Mouse (Mus musculus) myocyte (in vitro differentiated cells): ENCODE measurements around the gene Six5. TPM values are rescaled to one million over a fixed set of nuclear protein-coding genes. Genes with fewer than 3 reads are reported as not detected.

ENCODE experiments used
- H3K27me3 ChIP-seq: one replicate; pipeline ENCODE4 v1.6.1; 2011; ENCODE audit not compliant: control insufficient read depth, insufficient read depth, insufficient read length
- H3K36me3 ChIP-seq: one replicate; pipeline ENCODE4 v1.6.1; 2011; ENCODE audit not compliant: control insufficient read depth, insufficient read depth
- H3K4me2 ChIP-seq: one replicate; pipeline ENCODE4 v1.6.1; 2011; ENCODE audit warnings: low read depth, control low read depth
- H3K4me3 ChIP-seq: one replicate; pipeline ENCODE4 v1.5.1; 2011; ENCODE audit warnings: mild to moderate bottlenecking, control low read depth, moderate library complexity
- H3K79me2 ChIP-seq: one replicate; pipeline ENCODE4 v1.6.1; 2011; ENCODE audit not compliant: control insufficient read depth, insufficient read depth
- H3ac ChIP-seq: one replicate; pipeline ENCODE4 v1.6.1; 2011; ENCODE audit not compliant: control insufficient read depth, insufficient read length
- CEBPB ChIP-seq: IDR thresholded peaks from 2 replicates; pipeline ENCODE4 v1.6.1; 2011; ENCODE audit warnings: mild to moderate bottlenecking, moderate library complexity; ENCODE audit not compliant: poor library complexity, insufficient read depth, severe bottlenecking
- E2F4 ChIP-seq: IDR thresholded peaks from one replicate; pipeline ENCODE4 v1.6.1; 2011; ENCODE audit warnings: mild to moderate bottlenecking, control low read depth, moderate library complexity; ENCODE audit not compliant: insufficient read depth
- MAX ChIP-seq: IDR thresholded peaks from one replicate; pipeline ENCODE4 v1.6.1; 2011; ENCODE audit warnings: low read depth, mild to moderate bottlenecking, control low read depth
- MYOD1 ChIP-seq, 3 experiments: IDR thresholded peaks; one replicate each; pipeline ENCODE4 v1.6.1; 2011; ENCODE audit warnings: control low read depth in 2 of 3, low read depth in 2 of 3, mild to moderate bottlenecking in 2 of 3, moderate library complexity in 1 of 3; ENCODE audit not compliant: insufficient read length in 2 of 3, control insufficient read depth in 1 of 3
- MYOG ChIP-seq, 3 experiments: IDR thresholded peaks; one replicate each; pipeline ENCODE4 v1.6.1; 2011; ENCODE audit warnings: control low read depth in 2 of 3, low read depth in 2 of 3, mild to moderate bottlenecking in 2 of 3; ENCODE audit not compliant: insufficient read length in 2 of 3, control insufficient read depth in 1 of 3, insufficient read depth in 1 of 3
- POLR2A ChIP-seq: IDR thresholded peaks from one replicate; pipeline ENCODE4 v1.6.1; 2011; ENCODE audit warnings: low read depth, mild to moderate bottlenecking, control low read depth, moderate library complexity; ENCODE audit not compliant: insufficient read length
- POLR2AphosphoS2 ChIP-seq: IDR thresholded peaks from one replicate; pipeline ENCODE4 v1.6.1; 2011; ENCODE audit warnings: low read depth, control low read depth; ENCODE audit not compliant: insufficient read length
- REST ChIP-seq: IDR thresholded peaks from one replicate; pipeline ENCODE4 v1.6.1; 2011; ENCODE audit warnings: mild to moderate bottlenecking, control low read depth, moderate library complexity; ENCODE audit not compliant: insufficient read depth, insufficient read length
- SRF ChIP-seq: IDR thresholded peaks from one replicate; pipeline ENCODE4 v1.6.1; 2011; ENCODE audit warnings: low read depth; ENCODE audit not compliant: control insufficient read depth, insufficient read length
- TCF12 ChIP-seq: IDR thresholded peaks from one replicate; pipeline ENCODE4 v1.6.1; 2011; ENCODE audit warnings: mild to moderate bottlenecking, control low read depth; ENCODE audit not compliant: poor library complexity, insufficient read depth, severe bottlenecking
- TCF3 ChIP-seq: IDR thresholded peaks from one replicate; pipeline ENCODE4 v1.6.1; 2011; ENCODE audit warnings: low read depth, control low read depth; ENCODE audit not compliant: insufficient read length
- USF1 ChIP-seq: IDR thresholded peaks from one replicate; pipeline ENCODE4 v1.6.1; 2011; ENCODE audit warnings: low read depth, mild to moderate bottlenecking, control low read depth, moderate library complexity
- polyA plus RNA-seq: library from polyadenylated mRNA; unstranded; fragments of >200 nt; fragmentation: generic; extraction: Trizol; gene quantifications from one replicate; pipeline ENCODE4 v1.2.1, GENCODE M21; 2012; ENCODE audit warnings: missing spikeins

The Six5 gene
- polyA plus RNA-seq, 1 experiment: 1.6 TPM

DNA sequence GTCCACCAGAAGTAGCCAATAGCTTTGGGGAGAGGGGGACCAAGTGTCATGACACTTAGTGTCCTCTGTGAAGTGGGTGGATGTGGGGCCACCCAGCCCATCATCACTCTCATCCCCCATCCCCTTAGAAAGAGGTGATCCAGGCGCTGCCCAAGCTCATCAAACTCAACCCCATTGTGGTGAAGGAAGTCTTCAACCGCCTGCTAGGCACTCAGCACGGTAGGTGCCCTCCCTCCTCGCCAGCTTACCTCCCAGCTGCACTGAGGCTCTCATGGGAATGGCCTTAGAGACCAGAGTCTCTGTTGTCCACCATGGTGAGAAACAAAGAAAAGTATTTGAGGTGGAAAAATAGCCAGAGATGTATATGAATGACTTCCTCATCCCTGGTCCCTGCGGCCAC, 45.1 kb upstream of the Six5 start:
- H3K36me3 ChIP-seq: peaks cover 5% of the 10 kb centered on the region
- H3K27me3 ChIP-seq: no peaks in the 10 kb centered on the region
- no peak overlapping the region for H3K4me3 ChIP-seq
- no peak for TF ChIP-seq CEBPB
- TF ChIP-seq SRF: no peak
- no peak for TF ChIP-seq MYOG (IDR thresholded peaks at IDR 0.05; ENCODE audit: control insufficient read depth in 1 of 3, insufficient read depth in 1 of 3, insufficient read length in 2 of 3, low read depth in 2 of 3)
- TF ChIP-seq USF1: no peak
- no peak for TF ChIP-seq TCF3
- no peak for TF ChIP-seq REST
- no peak for TF ChIP-seq MAX
- TF ChIP-seq TCF12: no peak
- no peak for TF ChIP-seq E2F4
- no peak for TF ChIP-seq POLR2A
- TF ChIP-seq MYOD1 (IDR thresholded peaks at IDR 0.05; ENCODE audit: control insufficient read depth in 1 of 3, insufficient read length in 2 of 3, low read depth in 2 of 3): no peak
- no peak for TF ChIP-seq POLR2AphosphoS2
- no peaks in the 10 kb centered on the region for H3K79me2 ChIP-seq
- no peak overlapping the region for H3ac ChIP-seq
- H3K4me2 ChIP-seq: no peak overlapping the region

DNA sequence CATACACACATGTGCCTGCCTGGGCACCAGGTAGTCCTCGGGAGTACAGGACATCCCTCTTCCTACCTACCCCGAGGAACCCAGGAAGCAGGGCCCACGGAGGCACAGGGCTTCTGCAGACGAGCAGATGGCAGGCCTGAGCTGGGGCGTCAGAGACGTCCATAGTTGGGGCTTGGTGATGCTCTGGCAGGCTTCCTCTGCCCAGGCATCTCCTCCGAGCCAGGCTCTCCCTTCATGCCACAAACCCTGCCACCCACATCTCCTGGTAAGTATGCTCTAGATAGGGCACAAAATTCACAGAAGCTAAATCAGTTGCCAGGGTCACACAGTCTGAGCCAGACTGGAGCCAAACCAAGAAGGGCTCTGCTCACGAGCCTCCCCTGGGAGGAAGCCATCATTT, 44.2 kb upstream of the Six5 start:
- no peak for TF ChIP-seq CEBPB
- Histone ChIP-seq H3K79me2 (no peaks in the 10 kb centered on the region), H3K27me3 (no peaks in the 10 kb centered on the region), H3K4me3 (no peak overlapping the region), H3K4me2 (no peak overlapping the region), H3ac (no peak overlapping the region), H3K36me3 (no peaks in the 10 kb centered on the region)

DNA sequence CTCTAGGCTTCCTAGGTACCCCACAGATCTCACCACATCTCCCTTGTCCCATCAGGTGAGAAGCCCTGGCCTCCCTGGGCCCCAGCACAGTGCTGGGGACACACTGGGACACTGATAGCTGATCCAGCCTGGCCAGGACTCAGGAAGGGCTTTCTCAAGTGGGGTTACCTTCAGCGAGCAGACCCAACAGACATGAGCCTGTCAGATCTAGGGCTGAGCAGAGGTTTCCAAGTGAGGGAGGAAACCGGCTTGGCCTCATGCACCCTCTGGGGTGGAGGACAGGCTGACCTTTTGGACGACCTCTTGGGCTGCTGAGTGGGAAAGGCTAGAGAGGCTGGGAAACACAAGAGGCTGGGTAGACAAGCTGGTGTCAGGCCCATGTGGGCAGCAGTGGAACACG, 43.2 kb upstream of the Six5 start:
- no peak for TF ChIP-seq MYOD1 (IDR thresholded peaks at IDR 0.05; ENCODE audit: control insufficient read depth in 1 of 3, insufficient read length in 2 of 3, low read depth in 2 of 3)
- no peak for TF ChIP-seq USF1
- no peak for TF ChIP-seq MYOG (IDR thresholded peaks at IDR 0.05; ENCODE audit: control insufficient read depth in 1 of 3, insufficient read depth in 1 of 3, insufficient read length in 2 of 3, low read depth in 2 of 3)
- no peak for TF ChIP-seq POLR2AphosphoS2
- no peak for TF ChIP-seq CEBPB
- H3K4me2 ChIP-seq: no peak overlapping the region
- H3ac ChIP-seq: no peak overlapping the region
- no peaks in the 10 kb centered on the region for H3K27me3 ChIP-seq
- H3K4me3 ChIP-seq: no peak overlapping the region
- H3K79me2 ChIP-seq: no peaks in the 10 kb centered on the region
- H3K36me3 ChIP-seq: no peaks in the 10 kb centered on the region

GRCm38 (mm10) chr7:19052345-19053135, 41.9 kb upstream of the Six5 start:
- no peak for TF ChIP-seq TCF3
- peak; percentile 51 for TF ChIP-seq POLR2AphosphoS2
- H3K79me2 ChIP-seq: no peaks in the 10 kb centered on the region
- H3K4me3 ChIP-seq: no peak overlapping the region
- H3K36me3 ChIP-seq: no peaks in the 10 kb centered on the region
- H3K4me2 ChIP-seq: no peak overlapping the region
- no peak overlapping the region for H3ac ChIP-seq
- H3K27me3 ChIP-seq: no peaks in the 10 kb centered on the region

DNA sequence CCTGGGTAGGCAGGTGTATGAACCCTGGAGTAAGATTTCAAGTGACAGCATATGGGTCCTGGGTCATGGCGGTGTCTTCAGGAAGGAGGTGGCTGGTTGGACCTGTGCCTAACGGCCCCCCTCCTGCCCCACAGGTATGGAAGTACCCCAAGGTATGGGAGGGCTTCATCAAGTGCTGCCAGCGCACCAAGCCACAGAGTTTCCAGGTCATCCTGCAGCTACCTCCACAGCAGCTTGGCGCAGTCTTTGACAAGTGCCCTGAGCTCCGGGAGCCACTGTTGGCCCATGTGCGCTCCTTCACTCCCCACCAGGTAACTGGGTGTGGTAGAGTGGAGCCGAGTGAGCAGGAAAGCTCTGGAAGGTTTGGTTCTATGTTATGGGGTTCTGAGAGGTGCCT, 41.3 kb upstream of the Six5 start:
- Histone ChIP-seq H3K4me2 (no peak overlapping the region), H3K36me3 (no peaks in the 10 kb centered on the region), H3K4me3 (no peak overlapping the region), H3ac (no peak overlapping the region), H3K79me2 (no peaks in the 10 kb centered on the region), H3K27me3 (no peaks in the 10 kb centered on the region)
- no peak for TF ChIP-seq MYOG (IDR thresholded peaks at IDR 0.05; ENCODE audit: control insufficient read depth in 1 of 3, insufficient read depth in 1 of 3, insufficient read length in 2 of 3, low read depth in 2 of 3)
- TF ChIP-seq SRF: no peak
- TF ChIP-seq TCF3: no peak
- TF ChIP-seq USF1: no peak
- TF ChIP-seq POLR2AphosphoS2: no peak
- TF ChIP-seq POLR2A: no peak
- no peak for TF ChIP-seq E2F4
- TF ChIP-seq CEBPB: no peak
- no peak for TF ChIP-seq MYOD1 (IDR thresholded peaks at IDR 0.05; ENCODE audit: control insufficient read depth in 1 of 3, insufficient read length in 2 of 3, low read depth in 2 of 3)
- no peak for TF ChIP-seq MAX
- TF ChIP-seq TCF12: no peak
- TF ChIP-seq REST: no peak
